Mouse (Mus musculus) CH12.LX (cell line): ENCODE results near the gene Lonp2. TPM values are rescaled to one million over a fixed set of nuclear protein-coding genes. Genes with fewer than 3 reads are reported as not detected.
A peak's percentile ranks its signal among the peaks of the same experiment; 100 is the strongest.

ENCODE experiments used
- DNase-seq: peaks from one replicate; pipeline ENCODE4 v3.0.0-alpha.2; 2013; ENCODE audit errors: extremely low read depth
- H3K27ac ChIP-seq: 2 replicates; pipeline ENCODE4 v1.5.1; 2012; ENCODE audit warnings: low read depth, mild to moderate bottlenecking, control low read depth, moderate library complexity; ENCODE audit not compliant: insufficient read depth
- H3K27me3 ChIP-seq: replicated peaks from 2 replicates; pipeline ENCODE3; 2012; ENCODE audit warnings: inconsistent platforms
- H3K36me3 ChIP-seq, 2 experiments: replicated peaks in 1 of 2; 2 replicates each; pipeline versions ENCODE3 to v1.6.1; 2012; ENCODE audit warnings: inconsistent platforms in 1 of 2, low read length in 1 of 2, mild to moderate bottlenecking in 1 of 2, mixed read lengths in 1 of 2, moderate library complexity in 1 of 2; ENCODE audit not compliant: control insufficient read depth in 1 of 2, insufficient read depth in 1 of 2
- H3K4me1 ChIP-seq, 2 experiments: 2 replicates each; pipeline ENCODE4 v1.6.1; 2012; ENCODE audit warnings: inconsistent platforms in 1 of 2, moderate library complexity in 1 of 2; ENCODE audit not compliant: insufficient read depth in 2 of 2, control insufficient read depth in 1 of 2
- H3K4me2 ChIP-seq: 2 replicates; pipeline ENCODE4 v1.6.1; 2012; ENCODE audit warnings: low read depth, mild to moderate bottlenecking, control low read depth; ENCODE audit not compliant: poor library complexity, insufficient read depth, severe bottlenecking
- H3K4me3 ChIP-seq, 3 experiments: fragments of 150-350 bp in 1 of 3; sonication (generic) in 1 of 3; replicated peaks in 1 of 3; 2 replicates each; pipeline versions ENCODE3 to v1.5.1; 2011 to 2012; ENCODE audit warnings: low read depth in 2 of 3, low read length in 2 of 3, mild to moderate bottlenecking in 2 of 3, moderate library complexity in 2 of 3, control low read depth in 1 of 3, improper control_type of control experiment in 1 of 3, inconsistent platforms in 1 of 3, mixed read lengths in 1 of 3; ENCODE audit not compliant: poor library complexity in 1 of 3
- H3K79me2 ChIP-seq: replicated peaks from 2 replicates; pipeline ENCODE4 v1.6.1; 2012; ENCODE audit warnings: mild to moderate bottlenecking, moderate library complexity; ENCODE audit not compliant: control insufficient read depth, poor library complexity, insufficient read depth, severe bottlenecking; ENCODE audit errors: extremely low read depth
- H3K9ac ChIP-seq: 2 replicates; pipeline ENCODE4 v1.6.1; 2012; ENCODE audit warnings: low read depth, mild to moderate bottlenecking, control low read depth, moderate library complexity; ENCODE audit not compliant: insufficient read depth
- H3K9me3 ChIP-seq: replicated peaks from 2 replicates; pipeline ENCODE3; 2012; ENCODE audit warnings: low read length, inconsistent platforms, mixed read lengths
- BHLHE40 ChIP-seq: IDR thresholded peaks from 2 replicates; pipeline ENCODE4 v1.6.1; 2011; ENCODE audit warnings: mild to moderate bottlenecking, low read depth, low read length, improper control_type of control experiment
- CHD1 ChIP-seq: IDR thresholded peaks from 2 replicates; pipeline ENCODE4 v1.6.1; 2012; ENCODE audit warnings: low read depth, low read length, improper control_type of control experiment, inconsistent platforms
- CTCF ChIP-seq, 2 experiments: IDR thresholded peaks in 1 of 2; conservative IDR thresholded peaks in 1 of 2; 2 replicates each; pipeline ENCODE4 v1.5.1; 2011 to 2012; ENCODE audit warnings: low read depth in 2 of 2, low read length in 2 of 2, improper control_type of control experiment in 1 of 2, inconsistent platforms in 1 of 2, mild to moderate bottlenecking in 1 of 2, moderate library complexity in 1 of 2
- ETS1 ChIP-seq: conservative IDR thresholded peaks from 2 replicates; pipeline ENCODE4 v1.6.1; 2012; ENCODE audit warnings: low read depth, mild to moderate bottlenecking, inconsistent platforms, low read length, improper control_type of control experiment, moderate library complexity
- GABPA ChIP-seq: IDR thresholded peaks from 2 replicates; pipeline ENCODE4 v1.6.1; 2012; ENCODE audit warnings: low read depth, low read length, improper control_type of control experiment, inconsistent platforms; ENCODE audit not compliant: insufficient replicate concordance
- JUND ChIP-seq: conservative IDR thresholded peaks from 2 replicates; pipeline ENCODE4 v1.6.1; 2011; ENCODE audit warnings: low read depth, low read length, improper control_type of control experiment
- MAFK ChIP-seq: IDR thresholded peaks from 2 replicates; pipeline ENCODE4 v1.6.1; 2011; ENCODE audit warnings: low read length, improper control_type of control experiment; ENCODE audit not compliant: insufficient replicate concordance
- MAZ ChIP-seq: IDR thresholded peaks from 2 replicates; pipeline ENCODE4 v1.6.1; 2012; ENCODE audit warnings: low read depth, mild to moderate bottlenecking, inconsistent platforms, low read length, improper control_type of control experiment, moderate library complexity
- MEF2A ChIP-seq: IDR thresholded peaks from 2 replicates; pipeline ENCODE4 v1.6.1; 2014; ENCODE audit warnings: low read depth, mild to moderate bottlenecking, inconsistent platforms, low read length, improper control_type of control experiment, borderline replicate concordance
- MXI1 ChIP-seq: IDR thresholded peaks from 2 replicates; pipeline ENCODE4 v1.6.1; 2011; ENCODE audit warnings: mild to moderate bottlenecking, low read depth, low read length, improper control_type of control experiment
- NELFE ChIP-seq: IDR thresholded peaks from 2 replicates; pipeline ENCODE4 v1.6.1; 2011; ENCODE audit warnings: low read depth, low read length, improper control_type of control experiment
- NRF1 ChIP-seq: IDR thresholded peaks from 2 replicates; pipeline ENCODE4 v1.6.1; 2014; ENCODE audit warnings: low read depth, mild to moderate bottlenecking, inconsistent platforms, low read length, improper control_type of control experiment, moderate library complexity
- POLR2A ChIP-seq: IDR thresholded peaks from 2 replicates; pipeline ENCODE4 v1.6.1; 2011; ENCODE audit warnings: low read depth, mild to moderate bottlenecking, improper control_type of control experiment, low read length
- POLR2AphosphoS2 ChIP-seq: IDR thresholded peaks from 2 replicates; pipeline ENCODE4 v1.6.1; 2011; ENCODE audit warnings: low read depth, low read length, improper control_type of control experiment
- RCOR1 ChIP-seq: conservative IDR thresholded peaks from 2 replicates; pipeline ENCODE4 v1.6.1; 2012; ENCODE audit warnings: low read depth, mild to moderate bottlenecking, inconsistent platforms, low read length, improper control_type of control experiment
- USF1 ChIP-seq: IDR thresholded peaks from 2 replicates; pipeline ENCODE4 v1.6.1; 2014; ENCODE audit warnings: low read depth, mild to moderate bottlenecking, inconsistent platforms, low read length, improper control_type of control experiment
- ZC3H11A ChIP-seq: IDR thresholded peaks from 2 replicates; pipeline ENCODE4 v1.6.1; 2012; ENCODE audit warnings: low read depth, mild to moderate bottlenecking, inconsistent platforms, low read length, improper control_type of control experiment
- ZKSCAN1 ChIP-seq: IDR thresholded peaks from 2 replicates; pipeline ENCODE4 v1.6.1; 2012; ENCODE audit warnings: low read depth, inconsistent platforms, low read length, improper control_type of control experiment, borderline replicate concordance
- ZMIZ1 ChIP-seq: IDR thresholded peaks from 2 replicates; pipeline ENCODE4 v1.6.1; 2012; ENCODE audit warnings: low read depth, mild to moderate bottlenecking, inconsistent platforms, low read length, improper control_type of control experiment
- ZNF384 ChIP-seq: IDR thresholded peaks from 2 replicates; pipeline ENCODE4 v1.6.1; 2012; ENCODE audit warnings: low read depth, low read length, improper control_type of control experiment, inconsistent platforms
- dilution Hi-C: fragments of 300-500 bp; cut with MboI; formaldehyde crosslinking; loops from 2 replicates; pipeline ENCODE4 v1.14.3; 2020; ENCODE audit warnings: low sequenced_read_pairs; ENCODE audit not compliant: extremely low pct_unique_long_range_greater_than_20kb, extremely low pct_ligation_motif_present
- in situ Hi-C: fragments of 300-500 bp; cut with MboI; formaldehyde crosslinking; loops from 3 replicates; pipeline ENCODE4 v1.14.3; 2019; ENCODE audit warnings: low sequenced_read_pairs, low pct_ligation_motif_present, low pct_unique_long_range_greater_than_20kb, mixed read lengths
- polyA plus RNA-seq: library from polyadenylated mRNA; unstranded; fragments of >175 nt; gene quantifications from 2 replicates; pipeline ENCODE4 v1.2.1, GENCODE M21; 2012; ENCODE audit warnings: low read depth; ENCODE audit not compliant: insufficient read length
- total RNA-seq, 2 experiments: library from RNA; depleted of rRNA; stranded (reverse); fragments of 300-350 nt in 1 of 2; fragments of >200 nt in 1 of 2; gene quantifications; 2 replicates each; pipeline ENCODE4 v1.2.3; 2012 to 2014

Gene Lonp2
- total and polyA plus RNA-seq, 3 experiments = 25.6 to 27.8 (median 26.4) TPM

DNA sequence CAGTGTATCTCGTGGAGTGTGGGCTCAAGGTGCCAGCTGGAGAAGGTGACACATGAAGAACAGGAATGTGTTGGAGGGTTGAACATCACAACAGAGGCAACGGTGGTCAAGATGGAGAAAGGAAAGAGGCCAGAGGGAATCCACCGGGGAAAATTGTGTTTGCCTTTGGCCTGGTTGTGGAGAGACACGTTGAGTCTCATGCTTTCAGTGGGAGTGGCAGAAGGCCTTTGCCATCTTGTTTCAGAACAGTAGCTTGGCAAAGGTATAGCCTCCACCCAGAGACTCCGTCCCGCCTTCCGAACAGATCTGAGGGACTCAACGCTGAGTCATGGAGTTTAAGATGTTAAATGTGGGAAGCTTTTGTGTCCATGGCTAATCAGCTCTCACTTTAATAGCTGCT is 141.8 kb downstream of the Lonp2 start:
- Histone ChIP-seq H3K4me1 (peaks cover 2 to 8% of the 10 kb centered on the region in 2 experiments; a peak in 2 of 4 replicates), H3K27me3 (no peaks in the 10 kb centered on the region), H3K27ac (no peak overlapping the region), H3K36me3 (no peaks in the 10 kb centered on the region), H3K9ac (no peak overlapping the region), H3K4me2 (no peak overlapping the region), H3K4me3 (no peak overlapping the region), H3K79me2 (no peaks in the 10 kb centered on the region), H3K9me3 (no peaks in the 10 kb centered on the region)
- in situ Hi-C loops (no loop called here), dilution Hi-C loops (no loop called here)
- no peak for TF ChIP-seq ZNF384
- TF ChIP-seq ZKSCAN1 = no peak
- TF ChIP-seq NELFE = no peak
- TF ChIP-seq MAFK = no peak
- no peak for TF ChIP-seq ZMIZ1
- no peak for TF ChIP-seq POLR2AphosphoS2
- no peak for TF ChIP-seq CTCF (conservative IDR thresholded peaks at IDR 0.05 in 1 of 2, IDR thresholded peaks at IDR 0.05 in 1 of 2; ENCODE audit: low read depth in 2 of 2, low read length in 2 of 2)
- no peak for TF ChIP-seq MAZ
- TF ChIP-seq MEF2A = no peak
- no peak for TF ChIP-seq MXI1
- TF ChIP-seq CHD1 = no peak
- TF ChIP-seq NRF1 = no peak
- TF ChIP-seq JUND = no peak
- TF ChIP-seq POLR2A = no peak
- TF ChIP-seq USF1 = no peak
- TF ChIP-seq RCOR1 = no peak
- no peak for DNase-seq

DNA sequence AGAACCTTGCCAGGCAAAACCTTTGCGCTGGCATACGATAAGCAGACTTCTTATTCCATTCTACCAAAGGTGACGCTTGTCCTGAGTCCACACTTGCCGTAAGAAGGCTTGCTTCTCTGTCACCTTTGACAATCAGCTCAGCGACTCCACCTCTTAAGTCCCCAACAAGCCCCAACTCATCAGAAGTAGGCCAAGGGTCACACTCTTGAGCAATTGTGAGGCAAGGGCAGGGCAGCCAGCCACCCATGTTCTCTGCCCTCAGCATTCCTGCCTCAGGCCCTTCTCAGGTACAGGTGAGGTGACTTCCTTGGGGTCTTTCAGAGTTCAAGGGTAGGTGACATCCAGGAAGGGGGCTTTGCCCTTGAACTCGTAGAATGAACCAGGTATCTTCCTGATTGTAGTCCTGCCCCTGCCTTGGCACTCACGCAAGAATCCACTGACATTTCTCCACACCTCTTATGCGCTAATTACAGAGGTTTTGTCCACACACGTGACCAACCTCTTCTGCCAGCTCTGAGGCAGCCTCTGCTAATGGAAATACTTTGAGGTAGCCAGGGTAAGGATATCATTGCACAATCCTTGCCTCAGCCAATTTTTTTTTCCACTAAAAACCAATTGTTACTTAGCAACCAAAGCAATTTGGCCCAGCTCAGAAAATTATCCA is 142.8 kb downstream of the Lonp2 start:
- Histone ChIP-seq H3K36me3 (no peaks in the 10 kb centered on the region), H3K9ac (no peak overlapping the region), H3K27me3 (peaks cover 2% of the 10 kb centered on the region)
- DNase-seq = no peak
- TF ChIP-seq BHLHE40 (peak; percentile 18; the same call in 1 of the 2 replicates), GABPA (no peak), MAZ (no peak), CTCF (conservative IDR thresholded peaks at IDR 0.05 in 1 of 2, IDR thresholded peaks at IDR 0.05 in 1 of 2; ENCODE audit: low read depth in 2 of 2, low read length in 2 of 2) (no peak), ZC3H11A (no peak), ETS1 (no peak)
- TF ChIP-seq, all 38 proteins: peak for 1
- peaks cover 2 to 8% of the 10 kb centered on the region in 2 experiments; a peak in 2 of 4 replicates for H3K4me1 ChIP-seq
- in situ Hi-C loops (no loop called here), dilution Hi-C loops (no loop called here)
- no peak overlapping the region for H3K4me3 ChIP-seq
- H3K4me2 ChIP-seq = no peak overlapping the region
- H3K79me2 ChIP-seq = no peaks in the 10 kb centered on the region
- no peak overlapping the region for H3K27ac ChIP-seq
- H3K9me3 ChIP-seq = no peaks in the 10 kb centered on the region
